Mouse (Mus musculus) adrenal gland, adult (tissue): ENCODE measurements at regions not wholly inside any gene's neighbourhood (a gene's known extent, or its start where the extent isn't known, plus 50 kb on each side); places are given as distances from the start of the nearest gene placed in this dataset.

ENCODE experiments used
- DNase-seq, 2 experiments: peaks; one replicate each; pipeline ENCODE4 v3.0.0; 2022 to 2023; ENCODE audit warnings: low spot score in 1 of 2; ENCODE audit not compliant: inconsistent age in 2 of 2

- DNase-seq: no peak
Observed at GRCm38 (mm10) chr6:93623541-93623940, 660.2 kb downstream of the Magi1 start.

- DNase-seq: no peak
Observed at GRCm38 (mm10) chr6:93616926-93617325, 666.8 kb downstream of the Magi1 start.

- peak; percentile 66 to 69 for DNase-seq
Observed at GRCm38 (mm10) chr6:93600376-93600775, 657.1 kb upstream of the Adamts9 start.

GRCm38 (mm10) chr6:93599371-93599770 is 656.1 kb upstream of the Adamts9 start:
- DNase-seq: no peak

- DNase-seq: no peak
Observed at GRCm38 (mm10) chr6:93589935-93590334, 646.6 kb upstream of the Adamts9 start.

- peak; percentile 27 to 38 for DNase-seq
Observed at GRCm38 (mm10) chr6:93586871-93587270, 643.6 kb upstream of the Adamts9 start.

GRCm38 (mm10) chr6:93581141-93581540 is 637.8 kb upstream of the Adamts9 start:
- DNase-seq: no peak

- DNase-seq: no peak
Observed at GRCm38 (mm10) chr6:93580716-93581115, 637.4 kb upstream of the Adamts9 start.

- no peak for DNase-seq
Observed at GRCm38 (mm10) chr6:93575249-93575648, 632.0 kb upstream of the Adamts9 start.

GRCm38 (mm10) chr6:93573679-93574635 is 630.7 kb upstream of the Adamts9 start:
- DNase-seq: peak; percentile 28 to 56

GRCm38 (mm10) chr6:93569866-93570265 is 626.6 kb upstream of the Adamts9 start:
- DNase-seq: no peak

GRCm38 (mm10) chr6:93569211-93569610 is 625.9 kb upstream of the Adamts9 start:
- no peak for DNase-seq

- DNase-seq: no peak
Observed at GRCm38 (mm10) chr6:93566661-93567060, 623.4 kb upstream of the Adamts9 start.

GRCm38 (mm10) chr6:93548311-93548710 is 605.0 kb upstream of the Adamts9 start:
- no peak for DNase-seq

GRCm38 (mm10) chr6:93544246-93544645 is 601.0 kb upstream of the Adamts9 start:
- no peak for DNase-seq

- no peak for DNase-seq
Observed at GRCm38 (mm10) chr6:93543354-93544129, 600.2 kb upstream of the Adamts9 start.

- DNase-seq: no peak
Observed at GRCm38 (mm10) chr6:93539583-93539982, 596.3 kb upstream of the Adamts9 start.

- DNase-seq: no peak
Observed at GRCm38 (mm10) chr6:93539171-93539570, 595.9 kb upstream of the Adamts9 start.

GRCm38 (mm10) chr6:93537971-93538370 is 594.7 kb upstream of the Adamts9 start:
- peak in 1 of 2 experiments; percentile 79 for DNase-seq

- no peak for DNase-seq
Observed at GRCm38 (mm10) chr6:93537126-93537525, 593.8 kb upstream of the Adamts9 start.

- no peak for DNase-seq
Observed at GRCm38 (mm10) chr6:93513818-93514217, 570.5 kb upstream of the Adamts9 start.

GRCm38 (mm10) chr6:93509857-93510256 is 566.6 kb upstream of the Adamts9 start:
- peak in 1 of 2 experiments; percentile 42 for DNase-seq
